Mouse (Mus musculus): ENCODE data around the gene Disc1.

Disc1 gene

GRCm38 (mm10) chr8:125131265-125131664 is 77.3 kb downstream of the Disc1 start:
- no peak for DNase-seq

DNA sequence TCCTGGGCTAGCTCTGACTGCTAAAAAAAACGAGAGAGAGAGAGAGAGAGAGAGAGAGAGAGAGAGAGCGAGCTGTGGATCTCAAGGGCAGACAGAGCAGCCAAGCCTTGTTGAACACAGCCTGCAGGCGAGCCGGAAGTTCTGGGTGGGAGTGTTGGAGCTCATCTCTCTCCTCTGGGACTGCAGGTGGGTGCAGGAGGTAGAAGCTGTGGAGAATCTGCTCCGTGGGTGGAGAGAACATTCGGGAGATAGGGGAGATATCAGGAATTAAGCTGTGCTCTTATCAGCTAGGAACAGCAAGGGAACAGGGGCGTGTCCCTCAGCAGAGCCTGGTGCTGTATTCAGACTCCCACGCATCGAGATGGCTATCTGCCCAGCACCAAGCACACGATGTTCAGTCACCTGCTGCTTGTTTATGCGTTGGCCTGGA is 79.7 kb downstream of the Disc1 start:
- DNase-seq, result no peak

- no peak for DNase-seq
Measured at GRCm38 (mm10) chr8:125134876-125135275, 80.9 kb downstream of the Disc1 start.

DNA sequence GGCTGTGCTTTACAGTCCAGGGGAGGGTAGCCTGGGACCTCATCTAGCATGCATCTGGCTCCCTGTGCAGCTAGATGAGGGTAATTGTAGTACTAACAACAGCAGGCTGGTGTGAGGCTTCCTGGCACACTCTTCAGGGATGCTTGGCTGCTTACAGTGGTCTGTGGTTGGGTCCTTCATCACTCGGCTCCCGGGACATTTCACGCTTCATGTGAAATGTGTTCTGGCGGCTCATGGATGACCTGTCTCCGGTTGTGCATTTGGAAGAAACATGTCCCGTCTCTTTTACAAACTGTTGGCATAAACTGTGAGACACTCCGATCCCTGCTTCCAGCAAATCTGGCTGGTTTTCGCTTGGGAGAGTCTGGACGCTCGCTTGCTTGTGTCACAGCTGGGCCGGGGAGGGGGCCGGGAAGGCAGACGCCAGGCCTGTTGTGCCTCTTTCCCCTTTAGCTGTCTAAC is 85.7 kb downstream of the Disc1 start:
- no peak for DNase-seq

- DNase-seq, result no peak
Measured at GRCm38 (mm10) chr8:125140965-125141364, 87.0 kb downstream of the Disc1 start.

GRCm38 (mm10) chr8:125156863-125157640 is 103.1 kb downstream of the Disc1 start:
- no peak for DNase-seq

- no peak for DNase-seq
Measured at GRCm38 (mm10) chr8:125157641-125158005, 103.6 kb downstream of the Disc1 start.

DNA sequence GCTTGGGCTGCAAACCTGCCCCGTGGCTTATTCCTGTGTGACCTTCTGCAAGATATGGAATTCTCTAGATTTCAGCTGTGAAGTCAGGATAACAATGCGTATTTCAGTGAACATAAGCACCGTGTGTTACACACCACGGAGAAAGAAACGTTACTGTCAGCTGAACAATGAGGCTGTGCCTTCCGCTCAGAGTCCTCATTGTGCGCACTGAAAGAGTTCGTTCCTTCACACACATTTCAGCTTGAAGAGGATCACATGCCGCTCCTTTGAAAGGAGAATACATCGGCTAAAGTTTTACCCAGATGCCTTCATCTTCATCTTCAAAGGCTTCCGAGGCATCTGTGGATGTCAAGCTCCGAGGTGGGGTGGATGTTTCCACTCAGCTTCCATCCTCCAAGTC is 105.4 kb downstream of the Disc1 start:
- no peak for DNase-seq

GRCm38 (mm10) chr8:125163491-125163890 is 109.5 kb downstream of the Disc1 start:
- DNase-seq, result no peak

DNA sequence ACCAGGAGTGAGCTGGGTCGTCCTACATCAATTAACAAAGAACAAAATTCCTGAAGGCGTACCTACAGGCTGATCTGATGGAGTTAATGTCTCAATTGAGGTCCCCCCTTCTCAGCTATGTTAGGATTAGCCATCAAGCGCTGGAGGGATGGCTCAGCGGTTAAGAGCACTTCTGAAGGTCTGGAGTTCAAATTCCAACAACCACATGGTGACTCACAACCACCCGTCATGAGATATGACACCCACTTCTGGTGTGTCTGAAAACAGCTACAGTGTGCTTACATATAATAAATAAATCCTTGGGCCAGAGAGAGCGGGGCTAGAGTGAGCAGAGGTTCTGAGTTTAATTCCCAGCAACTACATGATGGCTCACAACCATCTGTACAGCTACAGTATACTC is 109.9 kb downstream of the Disc1 start:
- DNase-seq, result no peak

GRCm38 (mm10) chr8:125165505-125166446 is 111.8 kb downstream of the Disc1 start:
- DNase-seq, result peak; percentile 46 to 59

DNA sequence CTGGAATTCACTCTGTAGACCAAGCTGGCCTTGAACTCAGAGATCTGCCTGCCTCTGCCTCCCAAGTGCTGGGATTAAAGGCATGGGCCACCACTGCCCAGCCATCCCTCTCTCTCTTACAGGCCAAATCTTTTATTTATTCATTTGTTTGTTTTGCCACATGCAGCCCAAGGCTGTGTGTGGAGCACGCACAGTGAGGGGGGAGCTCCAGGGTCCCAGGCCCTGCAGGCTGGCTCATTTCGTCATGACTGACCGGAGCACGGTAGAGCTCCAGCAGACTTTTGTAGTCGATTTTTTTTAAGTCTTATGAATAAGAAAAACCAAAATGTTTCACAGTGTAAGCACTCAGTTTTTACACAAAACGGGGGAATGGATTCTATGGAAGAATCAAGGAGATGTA is 112.5 kb downstream of the Disc1 start:
- DNase-seq, result no peak

DNA sequence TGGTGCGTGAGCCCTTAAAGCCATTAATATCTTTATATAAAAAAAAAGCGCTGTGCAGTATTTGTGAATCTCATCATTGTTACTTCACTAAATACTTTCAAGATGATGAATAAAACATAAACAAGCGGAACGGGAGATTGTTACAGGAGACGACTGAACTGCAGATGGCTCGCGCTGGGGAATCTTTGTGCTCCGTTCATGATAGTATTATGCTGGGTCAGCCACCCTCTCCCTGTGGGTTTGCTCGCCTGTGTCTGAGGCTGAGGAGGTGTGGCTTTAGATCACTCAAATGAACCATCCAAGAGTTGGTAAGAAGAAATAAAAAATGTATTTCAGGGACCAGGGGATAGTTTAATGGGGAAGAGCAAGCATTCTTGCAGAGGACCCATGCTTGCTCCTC is 113.0 kb downstream of the Disc1 start:
- no peak for DNase-seq

- DNase-seq, result no peak
Measured at GRCm38 (mm10) chr8:125169628-125170027, 115.6 kb downstream of the Disc1 start.

DNA sequence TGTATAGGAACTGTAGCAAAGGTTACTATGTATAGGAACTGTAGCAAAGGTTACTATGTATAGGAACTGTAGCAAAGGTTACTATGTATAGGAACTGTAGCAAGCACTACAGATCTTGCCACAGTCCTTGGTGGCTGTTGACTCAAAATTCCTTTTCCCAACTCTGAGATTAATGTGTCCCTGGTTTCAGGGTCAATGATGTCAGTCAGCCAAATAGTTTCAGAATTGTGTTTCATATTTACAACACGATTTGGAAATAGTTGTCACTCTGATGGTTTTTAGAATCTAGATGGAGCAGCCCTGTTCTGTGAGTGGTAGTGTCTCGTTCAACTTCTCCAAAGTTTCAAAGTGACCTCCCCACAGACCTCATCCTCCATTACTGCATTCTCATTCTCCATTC is 117.5 kb downstream of the Disc1 start:
- no peak for DNase-seq

DNA sequence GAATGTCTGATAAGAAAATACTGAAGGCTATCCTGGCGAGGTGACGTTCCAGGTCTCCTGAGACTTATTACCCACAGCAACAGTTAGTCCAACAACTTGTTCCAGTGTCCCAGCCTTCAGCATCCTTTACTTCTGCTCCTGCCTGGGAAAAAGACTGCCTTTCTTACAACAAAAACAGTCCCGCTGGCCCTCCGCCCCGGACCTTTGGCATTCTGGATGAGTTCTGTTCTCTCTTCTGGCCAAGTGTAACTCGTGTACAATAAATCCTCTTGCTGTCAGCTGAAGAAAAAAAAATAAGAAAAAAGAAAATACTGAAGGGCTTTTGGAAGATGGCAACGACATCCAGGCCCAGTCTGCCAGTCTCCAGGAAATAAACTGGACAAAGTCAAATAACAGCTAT is 120.2 kb downstream of the Disc1 start:
- no peak for DNase-seq

DNA sequence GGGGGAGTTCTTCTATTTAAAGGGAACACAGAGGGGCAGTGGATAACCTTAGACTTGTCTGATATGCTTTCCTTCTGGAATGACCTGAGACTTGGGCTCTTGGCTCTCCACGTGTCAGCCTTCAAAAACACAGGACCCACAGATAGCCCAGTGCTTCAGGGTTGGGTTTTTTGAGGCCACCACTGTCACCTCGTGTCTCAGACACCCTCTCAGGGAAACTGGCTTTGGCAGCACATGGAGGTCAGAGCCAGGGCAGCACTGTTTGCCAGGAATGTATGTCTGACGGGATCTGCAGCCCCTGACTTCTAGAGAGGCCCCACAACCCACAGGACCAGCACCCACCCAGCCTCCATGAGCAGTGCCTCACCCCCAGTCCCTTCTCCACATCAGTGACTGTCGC is 120.9 kb downstream of the Disc1 start:
- DNase-seq, result no peak

GRCm38 (mm10) chr8:125175661-125176060 is 121.7 kb downstream of the Disc1 start:
- DNase-seq, result no peak

DNA sequence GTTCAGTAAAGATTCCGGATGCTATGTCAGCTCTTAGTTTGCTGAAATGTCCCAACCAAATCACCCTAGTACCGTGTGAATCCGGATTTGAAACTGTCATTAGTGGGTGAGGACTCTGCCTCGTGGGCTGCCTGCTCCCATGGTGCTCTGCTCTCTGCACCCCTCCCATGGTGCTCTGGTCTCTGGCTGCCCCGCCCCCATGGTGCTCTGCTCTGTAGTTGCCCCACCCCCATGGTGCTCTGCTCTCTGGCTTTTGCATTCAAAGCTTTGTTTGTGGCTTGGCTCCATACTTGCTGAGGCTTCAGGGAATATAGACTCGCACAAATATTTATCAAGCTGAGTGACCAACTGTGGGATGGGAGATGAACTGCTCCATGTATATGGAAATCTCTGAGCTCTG is 123.1 kb downstream of the Disc1 start:
- no peak for DNase-seq

DNA sequence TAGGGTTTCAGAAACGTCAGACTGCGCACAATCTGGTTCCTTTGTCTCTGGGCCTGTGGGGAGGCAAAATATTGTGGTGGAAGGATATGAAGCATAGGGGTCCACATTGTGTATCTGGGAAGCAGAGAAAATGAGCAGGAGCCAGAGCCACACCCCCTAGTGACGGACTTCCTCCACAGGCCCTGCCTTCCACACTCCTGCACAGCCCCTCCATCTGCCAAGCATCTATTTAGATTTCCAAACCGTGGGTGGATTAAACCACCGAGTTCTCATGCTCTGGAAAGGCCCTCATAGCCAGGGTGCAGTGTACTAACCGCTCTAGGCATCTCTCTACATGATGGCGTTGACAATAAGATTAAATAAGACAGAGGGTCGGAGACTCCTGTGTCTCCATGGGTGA is 124.0 kb downstream of the Disc1 start:
- no peak for DNase-seq

DNA sequence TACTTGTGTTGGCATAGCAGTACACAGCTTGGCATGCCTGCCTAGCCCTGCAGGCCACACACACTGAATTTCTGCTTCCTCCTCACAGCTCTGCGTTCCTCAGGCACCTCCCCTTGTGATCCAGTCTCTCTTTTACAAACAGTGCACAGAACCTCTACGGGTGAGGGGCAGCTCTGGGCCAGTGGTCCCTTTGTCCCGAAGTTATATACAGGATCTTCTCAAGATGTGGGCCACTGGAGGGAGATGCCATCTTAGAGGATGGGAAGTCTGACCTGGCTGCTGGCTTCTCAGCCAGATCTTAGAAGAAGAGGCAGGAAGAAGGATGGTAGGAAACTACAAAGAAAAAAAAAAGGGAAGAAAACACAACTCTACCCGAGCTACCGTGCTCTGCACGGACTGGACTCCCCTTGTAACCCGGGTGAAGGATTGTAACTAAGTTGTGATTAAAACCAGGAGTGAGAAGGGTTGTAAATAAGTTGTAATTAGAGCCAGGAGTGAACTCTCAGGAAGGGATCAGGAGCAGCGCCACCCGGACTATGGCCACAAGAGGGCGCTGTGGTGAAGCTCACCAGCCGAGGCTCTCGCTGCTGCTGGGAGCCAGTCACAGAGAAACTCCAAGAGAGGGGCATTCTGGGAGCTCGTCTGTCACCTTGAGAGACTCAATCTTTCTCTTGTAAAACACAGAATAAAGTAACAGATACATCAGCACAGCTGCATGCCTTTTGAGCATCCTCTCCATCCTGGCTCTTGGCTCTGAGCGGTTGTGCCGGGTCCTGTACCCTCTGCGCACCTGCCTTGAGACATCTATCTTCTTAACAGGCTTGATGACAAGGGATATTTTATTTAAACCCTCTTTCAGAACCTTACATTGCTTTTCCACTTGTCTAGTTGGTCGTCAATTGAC is 129.8 kb downstream of the Disc1 start:
- DNase-seq, result peak; percentile 82 to 90

GRCm38 (mm10) chr8:125184452-125184817 is 130.4 kb downstream of the Disc1 start:
- DNase-seq, result peak in 1 of 2 experiments; percentile 10

- DNase-seq, result no peak
Measured at GRCm38 (mm10) chr8:125184881-125185280, 130.9 kb downstream of the Disc1 start.
